Mouse (Mus musculus) brain, embryonic 14.5 days (tissue): ENCODE measurements around the gene Bdh1.

Source experiments
- CTCF ChIP-seq: fragments of 200-500 bp; IDR thresholded peaks from 2 replicates; pipeline ENCODE4 v1.5.1; 2012; ENCODE audit warnings: inconsistent platforms, mild to moderate bottlenecking, moderate library complexity, borderline replicate concordance; ENCODE audit not compliant: insufficient read depth, insufficient read length; ENCODE audit errors: extremely low read depth
- POLR2A ChIP-seq: fragments of 200-500 bp; IDR thresholded peaks from 2 replicates; pipeline ENCODE4 v1.6.1; 2012; ENCODE audit warnings: mild to moderate bottlenecking, inconsistent platforms, borderline replicate concordance; ENCODE audit not compliant: poor library complexity, insufficient read depth, insufficient read length, severe bottlenecking; ENCODE audit errors: extremely low read depth

GRCm38 (mm10) chr16:31429471-31430155, 7.5 kb downstream of the Bdh1 start:
- TF ChIP-seq CTCF, result no peak
- TF ChIP-seq POLR2A, result peak; percentile 88; the same call in 1 of the 2 replicates
